Mouse (Mus musculus) forebrain, embryonic 12.5 days (tissue): ENCODE results near the gene Commd6. TPM values are rescaled to one million over a fixed set of nuclear protein-coding genes. Genes with fewer than 3 reads are reported as not detected.

Experiments
- ATAC-seq: fragments of 200-750 bp; cut with Nextera tagmentation; 2 replicates; pipeline ENCODE4 v1.8.0; 2017; ENCODE audit warnings: moderate TSS enrichment; ENCODE audit not compliant: low FRiP score
- H3K27ac ChIP-seq: fragments of 300-500 bp; sonication (generic); 2 replicates; pipeline ENCODE4 v1.5.1; 2016; ENCODE audit warnings: mild to moderate bottlenecking
- H3K27me3 ChIP-seq: fragments of 300-500 bp; sonication (generic); 2 replicates; pipeline ENCODE4 v1.6.1; 2016; ENCODE audit warnings: mild to moderate bottlenecking
- H3K36me3 ChIP-seq: fragments of 300-500 bp; sonication (generic); replicated peaks from 2 replicates; pipeline ENCODE4 v1.6.1; 2016; ENCODE audit warnings: mild to moderate bottlenecking
- H3K4me1 ChIP-seq: fragments of 300-500 bp; sonication (generic); 2 replicates; pipeline ENCODE4 v1.6.1; 2016
- H3K4me2 ChIP-seq: fragments of 300-500 bp; sonication (generic); 2 replicates; pipeline ENCODE4 v1.6.1; 2016; ENCODE audit warnings: mild to moderate bottlenecking, moderate library complexity
- H3K4me3 ChIP-seq: fragments of 300-500 bp; sonication (generic); replicated peaks from 2 replicates; pipeline ENCODE4 v1.5.1; 2016; ENCODE audit warnings: mild to moderate bottlenecking
- H3K9ac ChIP-seq: fragments of 300-500 bp; sonication (generic); 2 replicates; pipeline ENCODE4 v1.6.1; 2016; ENCODE audit warnings: mild to moderate bottlenecking
- H3K9me3 ChIP-seq: fragments of 300-500 bp; sonication (generic); 2 replicates; pipeline ENCODE4 v1.6.1; 2016
- WGBS: fragments of 180-500 bp; shearing (Covaris S2); methylation state at CpG from one replicate; pipeline ENCODE4 v1.1.7; 2016; 5-methylcytosine and 5-hydroxymethylcytosine counted together
- polyA plus RNA-seq: library from polyadenylated mRNA; unstranded; fragments of >200 nt; fragmentation: Nextera tagmentation; extraction: Ambion mirVana; gene quantifications from 2 replicates; pipeline ENCODE4 v1.2.1, GENCODE M21; 2016

The Commd6 gene
- polyA plus RNA-seq: 97.0 and 101 TPM in 2 replicates

DNA sequence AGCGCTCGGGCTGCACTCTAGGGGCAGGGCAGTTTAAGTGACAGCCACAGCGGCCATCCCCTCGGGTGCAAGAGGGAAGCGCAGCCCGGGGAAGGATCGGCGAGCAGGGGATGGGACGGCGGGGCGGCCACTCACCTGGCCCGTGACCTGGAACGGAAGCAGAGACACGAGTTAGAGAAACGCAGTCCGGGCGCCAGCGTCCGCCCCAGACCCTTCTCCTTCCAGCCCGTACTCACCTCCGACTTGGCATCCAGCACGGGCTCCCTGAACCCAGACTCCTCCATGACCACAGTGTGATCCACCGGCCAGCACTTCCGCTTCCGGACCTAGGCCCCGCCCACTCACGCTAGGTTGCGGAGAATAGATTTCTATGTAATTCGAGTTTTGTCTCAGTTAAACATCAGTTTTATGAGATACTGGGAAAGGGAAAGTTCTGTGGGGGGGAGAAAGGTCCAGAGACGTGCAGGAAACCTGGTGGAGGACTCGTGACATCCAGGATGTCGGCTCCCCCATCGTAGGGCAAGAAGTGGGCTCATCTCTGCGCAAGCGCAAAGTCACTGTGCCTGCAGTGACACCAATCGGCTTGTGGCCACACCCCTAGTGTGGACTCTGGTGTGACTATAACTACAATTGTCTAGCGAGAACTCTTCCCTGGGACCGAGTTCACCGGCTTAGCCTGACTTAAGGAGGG, at the start of gene Commd6:
Gene Commd6, minus strand, starts transcription at position 534 of the 691 bp plus-strand sequence.
- Histone ChIP-seq H3K9me3 (no peaks in the 10 kb centered on the region), H3K36me3 (peaks cover 2% of the 10 kb centered on the region; the same call in 1 of the 2 replicates), H3K9ac (peak within 1 kb of the TSS; percentile 75), H3K4me3 (peak within 1 kb of the TSS; percentile 79), H3K27ac (peak within 1 kb of the TSS; percentile 82), H3K4me2 (peak within 1 kb of the TSS; percentile 85), H3K27me3 (no peaks in the 10 kb centered on the region), H3K4me1 (peaks cover 6% of the 10 kb centered on the region)
- peak; percentile 98 for ATAC-seq
- under 1% methylated on average over 38 of the region's 39 CpGs for WGBS

DNA sequence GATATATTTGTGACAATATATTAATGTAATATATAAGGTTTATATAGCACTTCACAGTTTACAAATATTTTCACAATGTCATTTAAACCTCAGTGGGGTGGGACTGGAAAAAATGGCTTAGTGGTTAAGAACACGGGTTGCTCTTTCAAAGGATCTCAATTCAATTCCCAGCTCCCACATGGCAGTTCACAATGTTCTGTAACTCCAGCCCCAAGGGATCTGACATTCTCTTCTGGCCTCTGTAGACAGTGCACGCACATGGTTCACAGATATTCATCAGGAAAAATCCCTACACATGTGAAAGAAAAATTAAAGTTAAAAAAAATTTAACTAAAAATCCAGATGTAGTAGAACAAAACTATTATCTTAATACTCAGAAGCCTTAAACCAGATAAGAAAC, 47.9 kb upstream of the Commd6 start:
- no peak for ATAC-seq
- Histone ChIP-seq H3K9ac (no peak overlapping the region), H3K36me3 (peaks cover 7% of the 10 kb centered on the region), H3K4me1 (no peaks in the 10 kb centered on the region), H3K4me2 (no peak overlapping the region), H3K9me3 (no peaks in the 10 kb centered on the region), H3K27ac (no peak overlapping the region), H3K4me3 (no peak overlapping the region), H3K27me3 (no peaks in the 10 kb centered on the region)
- WGBS: 88% methylated on average over 2 of the region's 2 CpGs

DNA sequence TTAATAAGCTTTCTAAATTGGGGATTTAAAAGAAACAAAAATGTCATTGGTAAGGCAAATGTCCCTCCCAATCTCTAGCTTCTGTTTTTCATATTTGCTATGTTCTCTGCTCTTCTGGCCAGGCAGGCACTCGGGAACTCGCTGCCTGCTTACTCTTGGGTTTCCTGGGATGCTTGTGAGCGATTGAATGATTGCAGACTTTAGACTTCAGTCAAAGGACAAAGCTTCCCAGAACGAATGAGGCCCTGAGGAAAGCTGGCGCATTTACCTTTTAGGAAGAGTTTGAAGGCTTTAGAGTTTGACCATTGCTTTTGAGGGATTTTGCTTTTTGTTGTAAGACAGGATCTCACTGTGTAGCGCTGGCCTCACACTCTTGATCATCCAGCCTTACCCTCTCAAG, 47.2 kb upstream of the Commd6 start:
- Histone ChIP-seq H3K9me3 (no peaks in the 10 kb centered on the region), H3K27me3 (no peaks in the 10 kb centered on the region), H3K4me3 (no peak overlapping the region), H3K27ac (no peak overlapping the region), H3K9ac (no peak overlapping the region), H3K36me3 (peaks cover 7% of the 10 kb centered on the region), H3K4me1 (no peaks in the 10 kb centered on the region), H3K4me2 (no peak overlapping the region)
- ATAC-seq: no peak
- 85% methylated on average over 6 of the region's 6 CpGs for WGBS

DNA sequence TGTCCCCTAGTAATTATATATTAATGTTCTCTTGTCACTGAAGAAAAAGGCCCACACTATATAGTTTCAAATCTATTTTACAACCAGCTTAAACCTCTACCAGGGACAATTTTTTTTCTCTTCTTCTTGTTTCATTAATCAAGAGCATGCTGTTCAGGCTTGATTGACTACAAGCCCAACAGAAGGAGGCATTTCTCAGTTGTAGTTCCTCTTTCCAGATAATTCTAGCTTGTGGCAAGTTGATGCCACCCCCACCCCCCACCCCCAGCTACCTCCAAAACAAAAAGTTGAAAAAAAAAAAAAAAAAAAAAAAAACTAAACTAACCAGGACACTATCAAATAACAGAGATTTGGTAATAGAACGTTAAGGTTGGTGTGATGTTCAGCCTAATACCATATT, 31.7 kb upstream of the Commd6 start:
- Histone ChIP-seq H3K4me2 (no peak overlapping the region), H3K4me3 (no peak overlapping the region), H3K4me1 (no peaks in the 10 kb centered on the region), H3K9me3 (no peaks in the 10 kb centered on the region), H3K27ac (no peak overlapping the region), H3K9ac (no peak overlapping the region), H3K36me3 (peaks cover 41% of the 10 kb centered on the region), H3K27me3 (no peaks in the 10 kb centered on the region)
- no peak for ATAC-seq
- 94% methylated on average over 1 of the region's 1 CpGs for WGBS

DNA sequence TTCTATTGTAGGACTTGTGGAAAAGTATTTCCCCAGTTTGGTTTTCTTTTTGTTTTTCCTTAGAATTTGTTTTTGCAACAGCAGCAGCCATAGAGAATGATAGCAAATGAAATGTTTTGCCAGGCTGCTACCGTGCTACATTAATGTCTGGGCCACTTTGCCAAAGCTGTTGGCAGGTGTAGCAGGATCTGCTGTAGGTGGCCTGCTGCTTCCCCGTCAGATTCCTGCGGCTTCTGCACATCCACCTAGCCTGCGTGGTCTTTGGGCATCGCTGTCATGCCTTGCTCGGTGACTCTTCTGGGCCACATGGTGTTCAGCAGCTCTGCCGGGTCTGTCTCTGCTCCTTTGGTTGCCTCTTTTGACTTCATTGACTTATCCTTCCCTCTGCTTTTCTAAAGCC, 28.1 kb upstream of the Commd6 start:
- H3K36me3 ChIP-seq: peaks cover 39% of the 10 kb centered on the region
- H3K27ac ChIP-seq: no peak overlapping the region
- no peak overlapping the region for H3K9ac ChIP-seq
- H3K9me3 ChIP-seq: no peaks in the 10 kb centered on the region
- no peak overlapping the region for H3K4me2 ChIP-seq
- no peak for ATAC-seq
- H3K4me3 ChIP-seq: no peak overlapping the region
- 95% methylated on average over 7 of the region's 7 CpGs for WGBS
- no peaks in the 10 kb centered on the region for H3K27me3 ChIP-seq
- no peaks in the 10 kb centered on the region for H3K4me1 ChIP-seq

DNA sequence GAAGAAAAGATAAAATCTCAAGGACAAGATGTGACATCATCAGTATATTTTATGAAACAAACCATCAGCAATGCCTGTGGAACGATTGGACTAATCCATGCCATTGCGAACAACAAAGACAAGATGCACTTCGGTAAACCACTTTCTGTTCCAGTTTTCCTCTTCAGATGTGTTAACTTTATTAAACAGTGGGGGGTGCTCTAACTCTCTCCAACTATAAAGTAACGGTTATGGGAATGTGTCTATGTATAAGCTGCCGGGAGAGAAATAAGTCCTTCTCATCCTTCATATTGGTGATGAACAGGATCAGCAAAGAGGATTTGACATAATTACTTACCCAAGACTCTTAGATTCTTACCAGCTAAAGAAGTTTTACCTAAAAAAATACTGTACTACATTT, 26.1 kb upstream of the Commd6 start:
- H3K4me3 ChIP-seq: no peak overlapping the region
- no peak overlapping the region for H3K9ac ChIP-seq
- H3K9me3 ChIP-seq: no peaks in the 10 kb centered on the region
- ATAC-seq: no peak
- no peak overlapping the region for H3K4me2 ChIP-seq
- WGBS: 89% methylated on average over 5 of the region's 5 CpGs
- no peak overlapping the region for H3K27ac ChIP-seq
- no peaks in the 10 kb centered on the region for H3K27me3 ChIP-seq
- H3K36me3 ChIP-seq: peaks cover 35% of the 10 kb centered on the region
- no peaks in the 10 kb centered on the region for H3K4me1 ChIP-seq

DNA sequence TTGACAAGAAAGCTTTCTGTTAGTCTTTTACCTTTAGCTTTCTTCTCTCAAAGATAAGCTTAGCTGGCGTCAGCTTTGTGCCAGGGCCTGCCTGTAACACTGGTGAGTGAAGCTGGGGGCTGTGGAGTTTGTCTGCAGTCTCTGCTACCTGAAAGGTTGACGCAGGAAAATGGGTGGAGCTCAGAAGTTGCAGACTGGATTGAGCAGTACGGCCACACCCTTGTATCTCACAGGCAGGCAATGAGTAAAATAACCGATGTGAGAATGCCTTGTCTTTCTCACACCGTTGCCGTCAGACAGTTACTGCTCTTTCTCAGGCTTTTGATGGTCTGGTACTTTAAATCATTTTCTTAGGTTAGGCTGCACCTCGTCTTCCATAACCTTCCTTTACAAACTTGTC, 25.6 kb upstream of the Commd6 start:
- ATAC-seq: no peak
- Histone ChIP-seq H3K4me1 (no peaks in the 10 kb centered on the region), H3K36me3 (peaks cover 35% of the 10 kb centered on the region), H3K9ac (no peak overlapping the region), H3K9me3 (no peaks in the 10 kb centered on the region), H3K4me2 (no peak overlapping the region), H3K4me3 (no peak overlapping the region), H3K27ac (no peak overlapping the region), H3K27me3 (no peaks in the 10 kb centered on the region)
- WGBS: 91% methylated on average over 7 of the region's 7 CpGs

DNA sequence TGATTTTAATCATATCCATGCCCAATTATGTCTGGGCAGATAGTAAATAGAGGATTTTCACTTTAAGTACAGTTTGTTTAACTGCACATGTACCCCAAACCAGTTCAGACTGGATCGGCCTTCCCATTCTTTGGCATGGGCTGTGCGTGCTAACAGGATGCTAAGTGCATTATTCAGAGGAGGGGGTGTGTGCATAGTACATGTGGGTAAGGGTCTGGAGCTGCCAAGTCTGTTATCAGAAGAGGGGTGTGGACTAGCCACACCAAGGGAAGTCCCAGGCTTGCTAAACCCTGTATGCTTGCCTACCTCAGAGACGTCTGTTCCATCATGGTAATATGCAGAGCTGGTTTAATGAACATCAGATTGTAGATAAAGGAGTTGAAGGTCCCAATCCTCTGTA, 23.8 kb upstream of the Commd6 start:
- Histone ChIP-seq H3K4me3 (no peak overlapping the region), H3K27ac (no peak overlapping the region), H3K4me2 (no peak overlapping the region), H3K4me1 (no peaks in the 10 kb centered on the region), H3K27me3 (no peaks in the 10 kb centered on the region), H3K9ac (no peak overlapping the region), H3K9me3 (no peaks in the 10 kb centered on the region), H3K36me3 (peaks cover 22% of the 10 kb centered on the region)
- WGBS: 91% methylated on average over 3 of the region's 3 CpGs
- no peak for ATAC-seq

DNA sequence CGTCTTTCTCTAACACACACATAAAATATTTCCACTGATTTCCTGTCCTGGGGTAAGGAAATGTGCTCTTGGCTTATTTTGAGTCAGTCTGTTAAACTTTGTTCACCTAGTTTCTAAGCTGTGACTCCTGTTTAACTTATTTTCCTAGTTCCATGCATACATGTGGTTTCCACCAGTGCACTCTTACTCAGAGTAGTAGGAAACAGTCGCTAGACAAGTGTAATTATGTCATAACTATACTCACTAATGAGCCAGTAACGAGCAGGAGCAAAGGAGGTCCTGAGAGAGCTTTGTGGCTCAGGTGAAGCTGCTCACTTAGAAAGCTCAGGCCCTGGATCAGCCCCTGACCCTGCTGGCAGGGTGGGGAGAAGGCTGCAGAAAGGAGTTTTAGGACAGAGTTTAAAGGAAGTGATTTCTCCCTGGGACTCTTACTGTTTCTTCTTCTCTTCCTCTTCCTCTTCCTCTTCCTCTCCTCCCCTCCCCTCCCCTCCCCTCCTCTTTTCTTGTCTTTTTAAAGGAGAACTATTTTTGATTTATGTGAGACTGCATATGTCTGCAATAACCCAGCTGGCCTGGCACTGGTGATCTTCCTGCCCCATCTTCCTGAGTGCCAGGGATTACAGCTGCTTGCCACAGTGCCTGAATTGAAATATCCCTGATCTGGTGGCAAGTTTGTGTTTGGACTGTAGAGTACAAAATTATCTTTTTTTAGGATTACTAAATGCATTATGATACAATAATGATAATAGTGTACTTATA, 21.3 kb upstream of the Commd6 start:
- Histone ChIP-seq H3K36me3 (peaks cover 8% of the 10 kb centered on the region), H3K9ac (no peak overlapping the region), H3K4me3 (no peak overlapping the region), H3K9me3 (no peaks in the 10 kb centered on the region), H3K27ac (no peak overlapping the region), H3K27me3 (no peaks in the 10 kb centered on the region), H3K4me1 (no peaks in the 10 kb centered on the region), H3K4me2 (no peak overlapping the region)
- 58% methylated on average over 3 of the region's 3 CpGs for WGBS
- ATAC-seq: no peak

DNA sequence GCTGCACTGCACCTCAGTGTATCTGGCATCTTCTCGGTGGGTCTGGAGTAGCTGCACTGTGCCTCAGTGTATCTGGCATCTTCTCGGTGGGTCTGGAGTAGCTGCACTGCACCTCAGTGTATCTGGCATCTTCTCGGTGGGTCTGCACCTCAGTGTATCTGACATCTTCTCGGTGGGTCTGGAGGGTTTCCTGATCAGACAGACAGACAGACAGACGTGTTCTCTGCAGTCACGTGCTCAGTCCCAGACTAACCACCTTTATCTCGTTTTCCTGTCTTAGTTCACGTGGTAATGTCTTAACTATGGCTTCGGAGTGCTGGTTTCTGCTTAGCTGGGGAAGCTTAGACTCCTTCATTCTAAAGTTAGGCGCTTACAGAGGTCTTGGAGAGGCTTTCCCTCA, 15.8 kb upstream of the Commd6 start:
- Histone ChIP-seq H3K27ac (no peak overlapping the region), H3K4me3 (no peak overlapping the region), H3K36me3 (peaks cover 4% of the 10 kb centered on the region; the same call in 1 of the 2 replicates), H3K4me2 (no peak overlapping the region), H3K9ac (no peak overlapping the region), H3K4me1 (peaks cover 7% of the 10 kb centered on the region), H3K9me3 (no peaks in the 10 kb centered on the region), H3K27me3 (no peaks in the 10 kb centered on the region)
- ATAC-seq: no peak
- 87% methylated on average over 10 of the region's 10 CpGs for WGBS

DNA sequence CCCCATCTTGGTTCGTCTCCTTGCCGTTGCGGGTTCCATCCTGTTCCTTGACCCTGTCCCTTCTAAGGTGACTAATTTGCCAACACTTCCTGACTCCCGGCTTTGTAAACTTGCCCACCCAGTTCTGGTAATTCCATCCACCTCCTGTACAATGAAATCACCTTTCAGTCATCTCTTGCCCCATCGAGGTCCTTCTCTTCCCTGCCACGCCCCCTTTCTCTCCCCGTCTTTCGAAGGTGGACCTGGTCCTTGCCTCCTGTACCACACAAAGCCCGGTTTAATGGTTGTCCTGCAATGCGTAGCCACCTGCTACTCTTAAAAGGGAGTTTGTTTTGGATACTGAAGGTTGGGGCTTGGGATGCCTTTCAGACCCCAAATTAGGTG, 14.0 kb upstream of the Commd6 start:
- peak overlapping the region; percentile 85 for H3K4me2 ChIP-seq
- no peaks in the 10 kb centered on the region for H3K9me3 ChIP-seq
- H3K27ac ChIP-seq: no peak overlapping the region
- 0% methylated on average over 10 of the region's 10 CpGs for WGBS
- H3K4me3 ChIP-seq: peak overlapping the region; percentile 97
- peak; percentile 27 for ATAC-seq
- peak overlapping the region; percentile 92 for H3K9ac ChIP-seq
- H3K36me3 ChIP-seq: no peaks in the 10 kb centered on the region
- H3K27me3 ChIP-seq: no peaks in the 10 kb centered on the region
- H3K4me1 ChIP-seq: peaks cover 7% of the 10 kb centered on the region

DNA sequence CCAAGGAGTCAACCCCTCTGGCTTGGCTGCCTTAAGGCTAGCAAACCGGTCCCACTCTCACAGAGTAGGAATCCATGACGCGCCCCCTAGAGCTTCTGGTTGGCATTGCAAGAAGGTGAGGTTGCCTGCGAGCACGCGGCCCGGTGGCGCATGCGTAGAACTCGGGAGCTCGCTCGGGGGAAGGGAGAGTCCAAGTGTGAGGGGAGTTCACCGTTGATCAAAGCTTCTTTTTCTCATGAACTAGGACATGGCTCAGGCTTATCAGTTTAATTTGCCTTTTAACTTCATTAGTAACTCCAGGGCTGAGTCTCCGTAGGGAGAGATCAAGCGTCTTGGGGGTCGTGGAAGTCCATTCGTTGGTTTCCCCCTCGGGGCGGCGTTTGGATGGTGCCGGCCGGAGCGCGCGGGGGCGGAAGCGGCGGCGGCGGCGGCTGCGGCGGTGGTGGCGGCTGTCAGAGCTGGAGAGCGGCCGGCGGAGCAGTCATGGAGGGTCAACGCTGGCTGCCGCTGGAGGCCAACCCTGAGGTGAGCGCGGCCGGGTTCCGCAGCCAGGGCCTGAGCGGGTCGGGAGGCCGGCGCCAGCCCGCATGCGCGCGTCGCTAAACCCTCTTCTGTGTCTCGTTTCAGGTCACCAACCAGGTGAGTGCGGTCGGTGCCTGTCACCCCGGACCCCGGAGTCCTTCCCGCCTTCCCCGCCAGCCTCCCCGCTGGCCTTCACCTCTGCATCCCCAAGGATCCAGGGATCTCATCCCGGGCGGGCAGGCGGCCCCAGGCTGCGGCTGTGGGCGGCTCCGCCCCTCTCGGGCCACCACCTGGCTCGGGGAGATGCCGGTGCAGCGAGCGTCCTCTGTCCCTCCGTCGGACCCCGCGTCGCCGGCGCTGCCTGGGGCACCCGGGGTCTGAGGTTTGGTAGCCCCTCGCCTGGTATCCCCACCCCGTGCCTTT, 13.4 kb upstream of the Commd6 start, which contains the start of gene Uchl3:
Gene Uchl3, plus strand, starts transcription at position 387 of the 945 bp plus-strand sequence.
- Histone ChIP-seq H3K4me2 (peak within 1 kb of the TSS; percentile 85), H3K27me3 (no peaks in the 10 kb centered on the region), H3K4me3 (peak within 1 kb of the TSS; percentile 97), H3K9me3 (no peaks in the 10 kb centered on the region), H3K9ac (peak within 1 kb of the TSS; percentile 92), H3K27ac (peak within 1 kb of the TSS; percentile 56; the same call in 1 of the 2 replicates), H3K36me3 (no peaks in the 10 kb centered on the region), H3K4me1 (peaks cover 7% of the 10 kb centered on the region)
- peak; percentile 91 for ATAC-seq
- WGBS: under 1% methylated on average over 71 of the region's 81 CpGs
